Mouse (Mus musculus) E14TG2a.4 (cell line): Measurements from ENCODE around the gene Dclre1b.

ENCODE experiments used
- CTCF ChIP-seq: conservative IDR thresholded peaks from 2 replicates; pipeline ENCODE4 v1.5.1; 2014; ENCODE audit warnings: low read length
- NANOG ChIP-seq: IDR thresholded peaks from 2 replicates; pipeline ENCODE4 v1.6.1; 2014; ENCODE audit warnings: borderline replicate concordance, low read length, mixed read lengths
- POU5F1 ChIP-seq: IDR thresholded peaks from 2 replicates; pipeline ENCODE4 v1.6.1; 2014; ENCODE audit warnings: low read length, borderline replicate concordance

GRCm38 (mm10) chr3:103851882-103852281, 42.6 kb upstream of the Dclre1b start:
- TF ChIP-seq CTCF: no peak
- TF ChIP-seq POU5F1: no peak
- TF ChIP-seq NANOG: no peak
